20 mouse cellular contexts compared by ENCODE assay signal in genomic region chr17:80644983-80645693, GRCm38 (mm10).
"Had no signal": no experiment of that assay in that cellular context is flagged by ENCODE, and none has a peak within 500 bp of the region (broad histone marks: within the 10 kb centered on the region; RNA-seq: fewer than 3 reads in every experiment).

No protein-coding gene starts in this region.

- ATAC-seq: midbrain, embryonic 16.5 days had no signal

- H3K4me3 ChIP-seq: limb, embryonic 15.5 days; liver, embryonic 13.5 days; liver, embryonic 15.5 days; midbrain, embryonic 10.5 days; midbrain, embryonic 12.5 days; myocyte; neural tube, embryonic 13.5 days; neural tube, embryonic 15.5 days had no signal

- H3K9me3 ChIP-seq: limb, embryonic 15.5 days; liver, embryonic 13.5 days; liver, embryonic 15.5 days; midbrain, embryonic 10.5 days; midbrain, embryonic 12.5 days; neural tube, embryonic 13.5 days; neural tube, embryonic 15.5 days had no signal

- DNase-seq: liver, embryonic 13.5 days; lung, postnatal 14 days; midbrain, embryonic 14.5 days; retina, postnatal 1 day; right cerebral cortex, adult 18-20 months; right cerebral cortex, postnatal 25 days; right cerebral cortex, postnatal 4 days; spleen, adult 18-20 months; thymus, adult 18-20 months; thymus, postnatal 25 days; thymus, postnatal 4 days had no signal

- H3K4me1 ChIP-seq: limb, embryonic 15.5 days; liver, embryonic 13.5 days; liver, embryonic 15.5 days; midbrain, embryonic 10.5 days; midbrain, embryonic 12.5 days; neural tube, embryonic 13.5 days; neural tube, embryonic 15.5 days had no signal

- H3K9ac ChIP-seq: limb, embryonic 15.5 days; liver, embryonic 13.5 days; liver, embryonic 15.5 days; midbrain, embryonic 12.5 days; neural tube, embryonic 13.5 days; neural tube, embryonic 15.5 days had no signal

- H3K27ac ChIP-seq: limb, embryonic 15.5 days; liver, embryonic 13.5 days; liver, embryonic 15.5 days; midbrain, embryonic 10.5 days; midbrain, embryonic 12.5 days; neural tube, embryonic 13.5 days; neural tube, embryonic 15.5 days had no signal

- H3K4me2 ChIP-seq: limb, embryonic 15.5 days; liver, embryonic 11.5 days; liver, embryonic 13.5 days; liver, embryonic 15.5 days; midbrain, embryonic 12.5 days; neural tube, embryonic 13.5 days; neural tube, embryonic 15.5 days had no signal

- H3K27me3 ChIP-seq: limb, embryonic 15.5 days; liver, embryonic 13.5 days; liver, embryonic 15.5 days; midbrain, embryonic 12.5 days; neural tube, embryonic 13.5 days; neural tube, embryonic 15.5 days had no signal
